In genomic region chr8:64643382-64643781, GRCm38 (mm10) we compare ENCODE assay signal across 16 mouse cellular contexts. TPM values are rescaled to one million over a fixed set of nuclear protein-coding genes. Genes with fewer than 3 reads are reported as not detected.
DNase-seq lines count a peak whose midpoint lies in the region; ATAC-seq and TF ChIP-seq lines count a peak whose summit lies in the region.
"Had no signal": no experiment of that assay in that cellular context is flagged by ENCODE, and none has a peak within 500 bp of the region (broad histone marks: within the 10 kb centered on the region; RNA-seq: fewer than 3 reads in every experiment).

No protein-coding gene starts in this region.

- no peaks in the 10 kb centered on the region for H3K9me3 ChIP-seq in heart, embryonic 16.5 days (replicated peaks; ENCODE audit: control insufficient read depth, low read length)
- H3K9me3 ChIP-seq: embryonic facial prominence, embryonic 12.5 days; midbrain, embryonic 13.5 days had no signal

- H3K4me2 ChIP-seq in heart, embryonic 16.5 days (ENCODE audit: low read depth, low read length): no peak overlapping the region
- H3K4me2 ChIP-seq: embryonic facial prominence, embryonic 12.5 days; lung, embryonic 14.5 days; midbrain, embryonic 13.5 days had no signal

- no peak for TF ChIP-seq CTCF in C2C12 (IDR thresholded peaks at IDR 0.05; ENCODE audit: control insufficient read depth, insufficient read depth, insufficient read length)
- no peak for TF ChIP-seq CTCF in bone marrow macrophage, adult 2 months (IDR thresholded peaks at IDR 0.05; ENCODE audit: low read depth, low read length)

- no peak overlapping the region for H3K4me3 ChIP-seq in heart, embryonic 16.5 days (ENCODE audit: low read length)
- no peak overlapping the region for H3K4me3 ChIP-seq in C2C12 (ENCODE audit: insufficient read depth, poor library complexity, severe bottlenecking)
- H3K4me3 ChIP-seq in bone marrow macrophage, adult 2 months (ENCODE audit: insufficient read depth, low read length): no peak overlapping the region
- H3K4me3 ChIP-seq: embryonic facial prominence, embryonic 12.5 days; midbrain, embryonic 13.5 days had no signal

- no peak overlapping the region for H3K9ac ChIP-seq in heart, embryonic 16.5 days (ENCODE audit: low read length)
- H3K9ac ChIP-seq: embryonic facial prominence, embryonic 12.5 days; lung, embryonic 14.5 days; midbrain, embryonic 13.5 days had no signal

- 55% methylated on average over 4 of the region's 4 CpGs for WGBS in heart, embryonic 16.5 days

- H3K27me3 ChIP-seq in heart, embryonic 16.5 days (ENCODE audit: control insufficient read depth, insufficient read depth, low read length): no peaks in the 10 kb centered on the region
- H3K27me3 ChIP-seq in C2C12 (ENCODE audit: control insufficient read depth, insufficient read depth, insufficient read length): no peaks in the 10 kb centered on the region
- H3K27me3 ChIP-seq: embryonic facial prominence, embryonic 12.5 days; midbrain, embryonic 13.5 days had no signal

- H3K4me1 ChIP-seq in heart, embryonic 16.5 days (ENCODE audit: control insufficient read depth, insufficient read depth, low read length): peaks cover 11% of the 10 kb centered on the region
- peaks cover 24% of the 10 kb centered on the region for H3K4me1 ChIP-seq in bone marrow macrophage, adult 2 months (ENCODE audit: control insufficient read depth, insufficient read depth, low read length)
- H3K4me1 ChIP-seq: embryonic facial prominence, embryonic 12.5 days had no signal

- H3K36me3 ChIP-seq in heart, embryonic 16.5 days (ENCODE audit: control insufficient read depth, insufficient read depth): no peaks in the 10 kb centered on the region
- H3K36me3 ChIP-seq in C2C12 (ENCODE audit: control insufficient read depth, insufficient read depth): no peaks in the 10 kb centered on the region
- H3K36me3 ChIP-seq: embryonic facial prominence, embryonic 12.5 days; midbrain, embryonic 13.5 days had no signal

- intact Hi-C loops in heart, postnatal 36 days (cut with DNase I): no loop called here

- no peak for DNase-seq in heart, postnatal 36 days
- peak; percentile 41 for DNase-seq in 3134 (ENCODE audit: extremely low read depth, insufficient read length, low spot score)
- DNase-seq in cerebellum, postnatal 10 days: no peak
- no peak for DNase-seq in embryo, embryonic 10 days (ENCODE audit: low spot score)
- DNase-seq: cerebellum, postnatal 25 days; lung, embryonic 14.5 days; right cerebral cortex, postnatal 25 days had no signal

- H3ac ChIP-seq in C2C12 (ENCODE audit: control insufficient read depth, insufficient read length, low read depth): no peak overlapping the region

- H3K79me3 ChIP-seq in C2C12 (ENCODE audit: low read depth): no peaks in the 10 kb centered on the region

- H3K27ac ChIP-seq in heart, embryonic 16.5 days (ENCODE audit: low read length): 0 out of 2 replicates have a peak overlapping the region, but pooled peaks have one; percentile 7
- H3K27ac ChIP-seq in bone marrow macrophage, adult 2 months (ENCODE audit: insufficient read depth, low read depth, low read length): peak overlapping the region; percentile 70
- H3K27ac ChIP-seq: embryonic facial prominence, embryonic 12.5 days; kidney, postnatal 0 days; macrophage; midbrain, embryonic 13.5 days had no signal

- ATAC-seq in heart, embryonic 16.5 days (replicated peaks; ENCODE audit: extremely low read depth, insufficient read depth, low FRiP score): no peak
- ATAC-seq: inflammation-experienced regulatory T-cells, adult 6 months; midbrain, embryonic 13.5 days had no signal

- TF ChIP-seq POLR2A in bone marrow macrophage, adult 2 months (IDR thresholded peaks at IDR 0.05; ENCODE audit: borderline replicate concordance, low read depth, low read length): no peak

- peaks cover 4% of the 10 kb centered on the region for H3K79me2 ChIP-seq in C2C12 (ENCODE audit: control insufficient read depth, insufficient read depth)

TF ChIP-seq in C2C12, 6 proteins besides CTCF, POLR2A, EP300 and RAD21:
- no peak for TF ChIP-seq MYOG (IDR thresholded peaks at IDR 0.05; ENCODE audit: control insufficient read depth, extremely low read depth, insufficient read length)
- peak; percentile 33 for TF ChIP-seq FOSL1 (IDR thresholded peaks at IDR 0.05; ENCODE audit: insufficient read depth, low read length, poor library complexity, severe bottlenecking)
- no peak for TF ChIP-seq MAX (IDR thresholded peaks at IDR 0.05)
- no peak for TF ChIP-seq MYOD1 (IDR thresholded peaks at IDR 0.05; ENCODE audit: control insufficient read depth, insufficient read length, low read depth)

RNA-seq across cellular contexts. Expression of gene Cpe, which starts 49.5 kb away (rescaled TPM):
- 254 and 274 TPM in 2 replicates for polyA plus RNA-seq in heart, embryonic 16.5 days (2015; fragmentation: Nextera tagmentation; extraction: Ambion mirVana)
- 100 to 1,000 TPM; 267 to 294 TPM for total RNA-seq in heart, postnatal 36 days (2021)
- 79.2 TPM for polyA plus RNA-seq in C2C12 (2012; fragmentation: generic; extraction: Trizol)
- 1.4 and 1.8 TPM in 2 replicates for polyA plus RNA-seq in bone marrow macrophage, adult 2 months (2012; ENCODE audit: insufficient read depth, insufficient read length, missing spikeins)
- total RNA-seq: hematopoietic stem cell, adult 5-6 weeks had no signal

Comparison
In these comparisons a context has a peak if more than half of its experiments do, and no peak if none do; other contexts are left out.
1. RNA of gene Cpe, which starts 49.5 kb away (polyA plus RNA-seq): 254 to 274 TPM in heart, embryonic 16.5 days and 79.2 TPM in C2C12 (single experiment); 1.4 to 1.8 TPM in bone marrow macrophage, adult 2 months; every median in the first group is over 10 times any median in the second.